Mouse (Mus musculus) stomach, postnatal 0 days (tissue): ENCODE data around the gene Kcnj3.

Experiments
- CTCF ChIP-seq: IDR thresholded peaks from 2 replicates; pipeline ENCODE4 v1.5.1; 2016; ENCODE audit warnings: antibody characterized with exemption, low read depth, mild to moderate bottlenecking, moderate library complexity
- EP300 ChIP-seq: optimal IDR thresholded peaks from 2 replicates; pipeline ENCODE3; 2016; ENCODE audit warnings: antibody characterized with exemption

DNA sequence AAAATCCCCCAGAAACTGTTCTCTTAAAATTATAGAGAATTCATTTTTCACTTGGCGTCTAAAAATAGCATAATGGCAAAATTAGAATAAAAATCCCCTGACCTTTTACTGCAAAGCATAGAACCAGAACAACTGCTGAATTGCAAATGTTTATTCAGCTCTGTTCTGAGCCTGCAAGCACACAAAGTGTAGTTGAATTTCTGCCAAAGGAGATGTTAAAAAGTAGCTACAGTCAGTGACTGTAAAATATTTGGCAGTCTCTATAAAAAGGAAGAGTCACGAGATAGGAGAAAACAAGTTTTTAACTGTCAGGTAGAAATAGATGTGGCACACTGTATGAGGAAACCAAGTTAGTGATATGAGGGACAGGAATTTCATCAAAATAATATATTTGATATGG, 144.5 kb downstream of the Kcnj3 start:
- TF ChIP-seq CTCF (no peak), EP300 (no peak)
